Mouse (Mus musculus): ENCODE data around the gene Sec63. TPM values are rescaled to one million over a fixed set of nuclear protein-coding genes. Genes with fewer than 3 reads are reported as not detected.

Gene Sec63
- polyA plus RNA-seq, 1 experiment from 2014 or later, result 17.2 TPM

DNA sequence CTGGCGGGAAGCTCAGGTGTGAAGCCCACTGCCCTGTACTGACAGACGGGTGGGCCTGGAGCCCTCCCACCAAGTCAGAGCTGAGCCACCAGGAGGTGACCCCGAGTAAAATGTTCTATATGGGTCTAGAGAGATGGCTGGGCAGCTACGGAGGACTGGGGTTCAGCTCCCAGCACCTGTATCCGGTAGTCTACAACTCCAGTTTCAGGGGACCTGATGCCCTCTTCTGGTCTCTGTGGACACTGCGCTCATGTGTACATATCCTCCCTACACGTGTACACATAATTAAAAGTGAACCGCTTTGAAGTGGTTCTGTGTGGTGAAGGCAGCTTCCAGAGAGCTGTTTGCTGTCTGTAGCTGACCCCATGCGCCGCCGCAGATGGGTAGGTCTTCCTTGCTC, 78.7 kb downstream of the Sec63 start:
- WGBS, result 96% methylated on average over 11 of the region's 11 CpGs
- DNase-seq (ENCODE audit: low spot score) (no peak), ATAC-seq (ENCODE audit: low FRiP score) (no peak)
- Histone ChIP-seq H3K4me1 (replicated peaks; ENCODE audit: control insufficient read depth, insufficient read depth, low read length) (no peaks in the 10 kb centered on the region), H3K4me3 (replicated peaks; ENCODE audit: low read length) (no peak overlapping the region), H3K9ac (no peak overlapping the region), H3K9me3 (ENCODE audit: control insufficient read depth, low read length) (no peaks in the 10 kb centered on the region; the same call in 1 of the 2 replicates), H3K27me3 (ENCODE audit: control insufficient read depth, insufficient read depth, low read length) (no peaks in the 10 kb centered on the region), H3K36me3 (replicated peaks; ENCODE audit: control insufficient read depth, insufficient read depth) (peaks cover 10% of the 10 kb centered on the region), H3K27ac (no peak overlapping the region), H3K4me2 (replicated peaks) (no peak overlapping the region)

DNA sequence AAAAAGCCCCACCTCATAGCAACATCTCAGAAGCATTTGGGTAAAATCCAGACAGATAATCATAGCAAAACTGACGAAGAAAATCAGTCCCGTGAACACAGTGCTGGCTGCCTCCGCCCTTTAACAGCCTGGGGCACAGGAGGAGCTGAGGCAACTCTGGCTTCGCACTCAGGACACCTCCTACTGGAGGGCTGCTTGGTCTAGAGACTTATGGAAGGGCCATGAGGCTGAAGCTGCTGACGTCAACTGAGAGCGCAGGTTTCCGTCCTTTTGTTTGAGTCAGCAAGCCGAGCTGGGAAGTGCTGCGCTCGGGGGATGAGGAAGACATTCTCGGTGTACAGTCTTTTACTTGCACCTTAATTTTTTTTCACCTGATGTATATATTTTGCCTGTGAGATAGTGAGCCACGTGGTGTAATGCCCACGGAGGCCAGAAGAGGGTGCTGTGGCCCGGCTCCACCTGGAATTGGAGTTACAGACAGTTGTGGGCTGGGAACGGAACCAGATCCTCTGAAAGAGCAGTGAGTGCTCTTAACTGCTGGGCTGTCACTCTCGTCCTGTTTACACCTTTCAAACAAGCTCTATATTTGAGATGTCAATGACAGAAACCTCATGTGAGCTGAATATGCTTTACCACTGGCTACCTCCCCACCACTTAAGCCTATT, 80.4 kb downstream of the Sec63 start:
- 69% methylated on average over 16 of the region's 16 CpGs for WGBS
- H3K9me3 ChIP-seq (ENCODE audit: control insufficient read depth, low read length), result no peaks in the 10 kb centered on the region; the same call in 1 of the 2 replicates
- H3K27me3 ChIP-seq (ENCODE audit: control insufficient read depth, insufficient read depth, low read length), result no peaks in the 10 kb centered on the region
- DNase-seq (ENCODE audit: low spot score) (no peak), ATAC-seq (ENCODE audit: low FRiP score) (no peak)
- H3K4me3 ChIP-seq (replicated peaks; ENCODE audit: low read length), result no peak overlapping the region
- H3K4me1 ChIP-seq (replicated peaks; ENCODE audit: control insufficient read depth, insufficient read depth, low read length), result no peaks in the 10 kb centered on the region
- H3K4me2 ChIP-seq (replicated peaks), result no peak overlapping the region
- no peak overlapping the region for H3K9ac ChIP-seq
- peaks cover 10% of the 10 kb centered on the region for H3K36me3 ChIP-seq (replicated peaks; ENCODE audit: control insufficient read depth, insufficient read depth)
- no peak overlapping the region for H3K27ac ChIP-seq

DNA sequence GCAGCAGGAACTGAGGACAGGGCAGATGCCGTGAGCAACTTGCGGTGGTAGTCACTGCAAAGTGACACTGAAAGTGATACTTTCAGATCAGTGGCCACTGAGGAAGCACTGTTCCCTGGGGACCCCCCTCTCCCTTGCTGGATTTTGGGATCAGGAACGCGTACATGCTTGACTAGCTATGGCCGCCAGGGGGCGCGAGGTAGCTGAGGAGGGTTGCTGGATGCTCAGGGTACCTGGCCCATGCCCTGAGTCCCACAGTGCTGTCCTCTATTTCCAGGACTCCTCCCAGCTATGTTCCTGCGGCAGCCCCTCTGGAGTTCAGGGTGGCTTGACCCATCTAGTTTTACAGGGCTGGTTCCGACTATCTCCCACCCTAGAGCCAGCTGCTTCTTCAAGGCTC, 81.1 kb downstream of the Sec63 start:
- Histone ChIP-seq H3K4me3 (replicated peaks; ENCODE audit: low read length) (no peak overlapping the region), H3K27ac (no peak overlapping the region), H3K4me1 (replicated peaks; ENCODE audit: control insufficient read depth, insufficient read depth, low read length) (no peaks in the 10 kb centered on the region), H3K9me3 (ENCODE audit: control insufficient read depth, low read length) (no peaks in the 10 kb centered on the region; the same call in 1 of the 2 replicates), H3K4me2 (replicated peaks) (no peak overlapping the region), H3K27me3 (ENCODE audit: control insufficient read depth, insufficient read depth, low read length) (no peaks in the 10 kb centered on the region), H3K9ac (no peak overlapping the region), H3K36me3 (replicated peaks; ENCODE audit: control insufficient read depth, insufficient read depth) (peaks cover 6% of the 10 kb centered on the region)
- ATAC-seq (ENCODE audit: low FRiP score) (peak; percentile 68; the same call in 1 of the 2 replicates), DNase-seq (ENCODE audit: low spot score) (peak; percentile 72)
- 19% methylated on average over 9 of the region's 9 CpGs for WGBS

DNA sequence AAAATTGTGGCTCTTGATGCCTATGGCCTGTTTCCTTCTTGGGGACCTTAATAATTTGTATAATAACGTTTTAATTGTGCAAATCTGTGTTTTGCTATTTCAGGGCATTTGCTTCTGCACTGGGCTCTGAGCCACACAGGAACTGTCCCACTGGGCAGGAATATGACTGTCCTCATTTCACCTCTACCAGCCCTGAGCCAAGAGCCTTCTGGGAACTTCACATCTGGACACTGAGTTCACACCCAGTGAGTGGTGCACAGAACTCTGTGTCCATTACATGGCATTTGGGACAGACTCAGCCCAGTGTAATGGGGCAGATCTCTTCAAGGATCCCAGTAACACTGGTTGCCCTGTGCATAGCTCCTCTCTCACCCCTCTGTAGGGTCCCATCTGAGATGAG, 82.1 kb downstream of the Sec63 start:
- no peak for ATAC-seq (ENCODE audit: low FRiP score)
- no peak overlapping the region for H3K27ac ChIP-seq
- H3K27me3 ChIP-seq (ENCODE audit: control insufficient read depth, insufficient read depth, low read length), result no peaks in the 10 kb centered on the region
- no peaks in the 10 kb centered on the region for H3K4me1 ChIP-seq (replicated peaks; ENCODE audit: control insufficient read depth, insufficient read depth, low read length)
- 0 out of 2 replicates have a peak, but pooled peaks cover 4% of the 10 kb centered on the region for H3K36me3 ChIP-seq (replicated peaks; ENCODE audit: control insufficient read depth, insufficient read depth)
- H3K9ac ChIP-seq, result no peak overlapping the region
- H3K9me3 ChIP-seq (ENCODE audit: control insufficient read depth, low read length), result no peaks in the 10 kb centered on the region; the same call in 1 of the 2 replicates
- no peak overlapping the region for H3K4me3 ChIP-seq (replicated peaks; ENCODE audit: low read length)
- H3K4me2 ChIP-seq (replicated peaks), result no peak overlapping the region
- WGBS, result 74% methylated on average over 1 of the region's 1 CpGs
- DNase-seq (ENCODE audit: low spot score), result no peak

DNA sequence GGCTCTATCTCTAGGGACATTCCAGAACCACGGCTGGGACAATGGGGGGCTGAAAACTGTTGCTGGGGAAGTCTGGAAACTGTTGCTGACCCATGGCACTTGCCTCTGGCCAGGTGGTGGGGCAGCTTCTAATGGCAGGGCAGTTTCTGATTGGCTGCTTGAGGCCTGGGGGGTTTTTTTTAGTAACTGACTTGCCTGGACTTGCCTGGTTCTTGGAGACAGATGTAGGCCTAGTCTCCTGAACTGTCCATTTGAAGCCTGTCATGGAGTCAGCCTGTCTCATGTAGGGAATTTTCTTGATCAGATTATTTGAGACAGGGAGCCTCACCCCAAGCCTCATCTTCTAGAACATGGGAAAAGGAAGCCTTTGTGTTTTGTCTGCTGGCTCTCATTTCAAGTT, 84.2 kb downstream of the Sec63 start:
- no peak overlapping the region for H3K9ac ChIP-seq
- no peak overlapping the region for H3K4me3 ChIP-seq (replicated peaks; ENCODE audit: low read length)
- no peaks in the 10 kb centered on the region for H3K4me1 ChIP-seq (replicated peaks; ENCODE audit: control insufficient read depth, insufficient read depth, low read length)
- no peaks in the 10 kb centered on the region for H3K27me3 ChIP-seq (ENCODE audit: control insufficient read depth, insufficient read depth, low read length)
- H3K4me2 ChIP-seq (replicated peaks), result no peak overlapping the region
- no peak for DNase-seq (ENCODE audit: low spot score)
- H3K36me3 ChIP-seq (replicated peaks; ENCODE audit: control insufficient read depth, insufficient read depth), result 0 out of 2 replicates have a peak, but pooled peaks cover under 1% of the 10 kb centered on the region
- H3K9me3 ChIP-seq (ENCODE audit: control insufficient read depth, low read length), result no peaks in the 10 kb centered on the region
- ATAC-seq (ENCODE audit: low FRiP score), result no peak
- WGBS, result 80% methylated on average over 1 of the region's 1 CpGs
- H3K27ac ChIP-seq, result no peak overlapping the region

DNA sequence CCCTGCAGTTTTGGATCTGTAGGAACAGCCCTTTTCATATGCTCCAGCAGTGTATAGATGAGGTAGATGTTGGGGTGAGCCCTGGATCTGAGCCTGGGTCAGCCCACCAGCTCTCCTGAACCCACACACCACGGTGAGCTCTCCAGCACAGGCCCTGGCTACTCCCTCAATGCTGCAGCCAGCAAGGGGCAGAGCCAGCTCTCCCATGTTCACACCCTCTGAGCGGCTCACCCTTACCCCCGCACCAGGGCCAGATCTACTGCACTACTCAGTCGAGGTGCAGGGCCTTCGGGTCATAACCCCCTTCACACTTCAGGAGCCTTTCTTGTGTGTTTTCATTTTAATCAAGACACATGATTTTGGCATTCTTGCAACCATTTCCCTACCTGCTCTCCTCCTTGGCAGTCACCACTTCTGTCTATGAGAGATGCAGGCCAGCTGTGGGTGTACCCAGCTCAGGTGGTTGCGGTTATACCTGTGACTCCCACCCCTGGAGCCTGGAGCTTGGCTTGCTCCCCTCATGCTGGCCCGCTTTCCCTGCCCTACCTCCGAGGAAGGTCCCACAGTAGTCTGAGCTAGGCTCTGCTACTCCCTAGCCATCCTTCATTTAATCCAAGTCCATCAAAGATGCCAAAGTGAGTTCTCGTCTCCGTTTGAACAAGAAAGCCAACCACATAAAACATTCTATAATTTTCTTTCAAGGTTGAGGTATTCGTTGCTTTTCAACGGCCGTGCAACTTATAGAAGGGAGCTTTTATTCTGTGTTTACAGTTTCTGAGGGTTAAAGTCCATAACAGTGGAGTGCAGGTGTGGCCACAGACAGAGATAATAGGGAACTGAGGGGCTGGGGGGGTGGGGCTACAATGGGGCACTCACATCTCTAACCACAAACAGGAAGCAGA, 87.1 kb downstream of the Sec63 start:
- H3K36me3 ChIP-seq (replicated peaks; ENCODE audit: control insufficient read depth, insufficient read depth), result no peaks in the 10 kb centered on the region
- H3K9me3 ChIP-seq (ENCODE audit: control insufficient read depth, low read length), result no peaks in the 10 kb centered on the region
- no peak overlapping the region for H3K4me3 ChIP-seq (replicated peaks; ENCODE audit: low read length)
- no peak for DNase-seq (ENCODE audit: low spot score)
- 91% methylated on average over 13 of the region's 13 CpGs for WGBS
- no peak overlapping the region for H3K27ac ChIP-seq
- H3K27me3 ChIP-seq (ENCODE audit: control insufficient read depth, insufficient read depth, low read length), result no peaks in the 10 kb centered on the region
- H3K9ac ChIP-seq, result no peak overlapping the region
- no peak; the same call in 1 of the 2 replicates for ATAC-seq (ENCODE audit: low FRiP score)
- H3K4me2 ChIP-seq (replicated peaks), result no peak overlapping the region
- H3K4me1 ChIP-seq (replicated peaks; ENCODE audit: control insufficient read depth, insufficient read depth, low read length), result no peaks in the 10 kb centered on the region

DNA sequence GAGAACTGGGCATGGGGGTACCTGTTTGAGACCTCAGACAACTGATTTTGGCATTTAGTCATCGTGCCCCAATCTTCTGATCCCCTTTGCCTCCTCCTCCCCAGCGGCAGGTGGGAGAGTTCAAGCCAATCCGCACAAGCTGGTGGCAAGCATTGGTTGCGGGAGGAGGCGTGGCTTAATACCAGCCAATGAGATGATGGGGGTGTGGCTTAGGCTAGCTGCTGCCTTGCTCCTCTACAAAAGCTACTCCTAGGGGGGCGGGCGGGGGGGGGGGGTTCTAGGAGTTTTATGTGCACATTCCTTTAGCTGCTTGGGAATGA, 87.7 kb downstream of the Sec63 start:
- Histone ChIP-seq H3K4me3 (replicated peaks; ENCODE audit: low read length) (no peak overlapping the region), H3K4me1 (replicated peaks; ENCODE audit: control insufficient read depth, insufficient read depth, low read length) (no peaks in the 10 kb centered on the region), H3K9me3 (ENCODE audit: control insufficient read depth, low read length) (no peaks in the 10 kb centered on the region), H3K9ac (no peak overlapping the region), H3K27me3 (ENCODE audit: control insufficient read depth, insufficient read depth, low read length) (no peaks in the 10 kb centered on the region), H3K36me3 (replicated peaks; ENCODE audit: control insufficient read depth, insufficient read depth) (no peaks in the 10 kb centered on the region), H3K4me2 (replicated peaks) (no peak overlapping the region), H3K27ac (no peak overlapping the region)
- ATAC-seq (ENCODE audit: low FRiP score), result no peak
- 82% methylated on average over 7 of the region's 7 CpGs for WGBS
- no peak for DNase-seq (ENCODE audit: low spot score)

DNA sequence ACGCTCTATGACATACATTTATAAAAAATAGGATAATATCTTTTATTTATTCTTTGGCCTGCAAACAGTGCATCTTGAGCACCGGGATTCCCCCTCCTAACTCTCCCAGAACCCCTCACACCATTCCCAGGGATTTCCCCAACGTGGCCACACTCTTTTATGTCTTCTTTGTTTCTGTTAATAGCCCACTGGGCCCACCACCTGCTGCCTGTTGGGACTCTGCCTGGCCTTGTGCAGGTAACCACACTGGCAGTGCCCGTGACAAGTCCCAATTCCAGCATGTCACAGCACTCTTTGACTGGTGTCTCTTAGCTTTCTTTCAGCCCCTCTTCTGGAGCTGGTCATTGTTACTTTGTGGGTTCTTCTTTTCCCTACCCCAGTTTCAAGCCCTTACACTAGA, 93.5 kb downstream of the Sec63 start:
- no peak overlapping the region for H3K9ac ChIP-seq
- WGBS, result 48% methylated on average over 4 of the region's 4 CpGs
- H3K4me1 ChIP-seq (replicated peaks; ENCODE audit: control insufficient read depth, insufficient read depth, low read length), result peaks cover 7% of the 10 kb centered on the region
- no peak overlapping the region for H3K4me2 ChIP-seq (replicated peaks)
- no peaks in the 10 kb centered on the region for H3K27me3 ChIP-seq (ENCODE audit: control insufficient read depth, insufficient read depth, low read length)
- ATAC-seq (ENCODE audit: low FRiP score) (no peak), DNase-seq (ENCODE audit: low spot score) (no peak)
- H3K9me3 ChIP-seq (ENCODE audit: control insufficient read depth, low read length), result no peaks in the 10 kb centered on the region
- H3K4me3 ChIP-seq (replicated peaks; ENCODE audit: low read length), result no peak overlapping the region
- no peaks in the 10 kb centered on the region for H3K36me3 ChIP-seq (replicated peaks; ENCODE audit: control insufficient read depth, insufficient read depth)
- no peak overlapping the region for H3K27ac ChIP-seq

DNA sequence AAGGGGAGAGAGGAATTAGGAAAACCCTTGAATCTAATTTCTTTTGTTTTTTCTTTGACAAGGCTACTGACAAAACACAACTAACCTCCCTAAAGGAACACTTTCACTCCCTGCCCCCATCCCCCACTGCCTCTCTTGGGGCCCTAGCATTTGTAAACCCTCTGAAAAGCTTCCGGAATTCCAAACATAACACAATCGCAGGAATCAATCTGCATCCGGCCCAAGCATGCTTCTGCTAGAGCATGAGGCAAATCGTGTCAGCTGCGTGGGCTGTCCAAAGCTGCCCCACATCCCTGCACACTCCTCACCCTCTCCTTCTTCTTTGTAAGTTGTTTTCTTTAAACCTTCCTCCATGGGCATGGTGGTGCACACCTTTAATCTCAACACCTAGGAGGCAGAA, 94.0 kb downstream of the Sec63 start:
- WGBS, result 33% methylated on average over 5 of the region's 5 CpGs
- no peaks in the 10 kb centered on the region for H3K36me3 ChIP-seq (replicated peaks; ENCODE audit: control insufficient read depth, insufficient read depth)
- H3K4me2 ChIP-seq (replicated peaks), result no peak overlapping the region
- H3K27ac ChIP-seq, result no peak overlapping the region
- H3K4me1 ChIP-seq (replicated peaks; ENCODE audit: control insufficient read depth, insufficient read depth, low read length), result peaks cover 8% of the 10 kb centered on the region
- no peak overlapping the region for H3K4me3 ChIP-seq (replicated peaks; ENCODE audit: low read length)
- no peak for ATAC-seq (ENCODE audit: low FRiP score)
- H3K27me3 ChIP-seq (ENCODE audit: control insufficient read depth, insufficient read depth, low read length), result no peaks in the 10 kb centered on the region
- no peaks in the 10 kb centered on the region for H3K9me3 ChIP-seq (ENCODE audit: control insufficient read depth, low read length)
- no peak overlapping the region for H3K9ac ChIP-seq
- DNase-seq (ENCODE audit: low spot score), result no peak
